ENCODE assay signal across 9 mouse cellular contexts in the genomic region with DNA sequence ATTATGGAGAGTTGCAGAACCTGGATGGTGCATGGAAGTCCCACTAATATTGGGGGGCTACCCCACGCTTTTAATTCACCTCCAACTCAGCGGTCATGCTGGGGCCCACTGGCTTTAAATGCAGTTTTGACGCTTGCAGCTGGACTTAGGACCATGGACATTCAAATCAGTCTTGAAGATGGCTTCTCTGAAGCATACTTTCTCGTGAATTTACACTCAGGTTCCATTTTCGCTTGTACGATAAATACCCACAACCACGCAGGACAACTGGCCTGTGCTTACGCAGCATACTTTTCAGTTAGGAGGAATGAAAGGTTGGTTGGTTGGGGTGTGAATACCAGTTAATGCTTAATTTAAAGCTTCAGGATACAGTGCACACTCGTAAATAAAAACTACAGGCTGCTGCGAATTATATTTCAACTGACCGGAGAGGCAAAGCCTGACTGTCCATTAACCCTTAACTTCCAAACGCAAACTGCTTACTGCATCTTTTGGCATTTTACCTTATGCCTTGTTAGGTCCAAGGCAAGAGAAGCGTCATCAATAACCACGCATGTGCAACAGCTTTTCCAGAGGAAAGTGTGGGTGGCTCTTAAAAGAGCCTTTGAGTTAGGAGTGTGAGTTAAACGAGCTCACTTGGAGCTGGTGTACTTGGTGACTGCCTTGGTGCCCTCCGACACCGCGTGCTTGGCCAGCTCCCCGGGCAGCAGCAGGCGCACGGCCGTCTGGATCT. TPM values are rescaled to one million over a fixed set of nuclear protein-coding genes. Genes with fewer than 3 reads are reported as not detected.
DNase-seq lines count a peak whose midpoint lies in the region; ATAC-seq and TF ChIP-seq lines count a peak whose summit lies in the region.
"Had no signal": no experiment of that assay in that cellular context is flagged by ENCODE, and none has a peak within 500 bp of the region (broad histone marks: within the 10 kb centered on the region; RNA-seq: fewer than 3 reads in every experiment).

No protein-coding gene starts in this region.

- H3K4me3 ChIP-seq in left cerebral cortex, adult 2 months = peak overlapping the region; percentile 33
- H3K4me3 ChIP-seq in embryonic facial prominence, embryonic 13.5 days = peak overlapping the region; percentile 50
- peak overlapping the region; percentile 50 for H3K4me3 ChIP-seq in intestine, embryonic 14.5 days (ENCODE audit: low read depth, low read length)
- peak overlapping the region; percentile 44 for H3K4me3 ChIP-seq in midbrain, embryonic 15.5 days

- no peaks in the 10 kb centered on the region for H3K36me3 ChIP-seq in embryonic facial prominence, embryonic 13.5 days
- no peaks in the 10 kb centered on the region for H3K36me3 ChIP-seq in intestine, embryonic 14.5 days (ENCODE audit: control insufficient read depth, insufficient read depth, low read length)
- no peaks in the 10 kb centered on the region for H3K36me3 ChIP-seq in midbrain, embryonic 15.5 days (replicated peaks)

- no peak for ATAC-seq in embryonic facial prominence, embryonic 13.5 days (ENCODE audit: insufficient number of reproducible peaks, insufficient read depth, low FRiP score, low TSS enrichment, low read depth)
- no peak for ATAC-seq in intestine, embryonic 14.5 days (replicated peaks; ENCODE audit: low FRiP score, low TSS enrichment, low read depth)
- no peak for ATAC-seq in midbrain, embryonic 15.5 days (replicated peaks)

- peaks cover 28% of the 10 kb centered on the region for H3K4me1 ChIP-seq in embryonic facial prominence, embryonic 13.5 days
- peaks cover 18% of the 10 kb centered on the region for H3K4me1 ChIP-seq in intestine, embryonic 14.5 days (replicated peaks; ENCODE audit: control insufficient read depth, insufficient read depth, low read length)
- peaks cover 24% of the 10 kb centered on the region for H3K4me1 ChIP-seq in midbrain, embryonic 15.5 days

- no peak for TF ChIP-seq CTCF in left cerebral cortex, adult 2 months (IDR thresholded peaks at IDR 0.05)

- H3K9ac ChIP-seq in embryonic facial prominence, embryonic 13.5 days = peak overlapping the region; percentile 78
- H3K9ac ChIP-seq in intestine, embryonic 14.5 days (ENCODE audit: low read length) = peak overlapping the region; percentile 73
- peak overlapping the region; percentile 1; the same call in 1 of the 2 replicates for H3K9ac ChIP-seq in midbrain, embryonic 15.5 days

- 1% methylated on average over 22 of the region's 22 CpGs for WGBS in embryonic facial prominence, embryonic 13.5 days
- WGBS in intestine, embryonic 14.5 days = under 1% methylated on average over 20 of the region's 22 CpGs
- under 1% methylated on average over 22 of the region's 22 CpGs for WGBS in midbrain, embryonic 15.5 days

- DNase-seq in left cerebral cortex, adult 2 months (ENCODE audit: extremely low spot score in 1 of 2, low spot score in 2 of 2) = no peak
- DNase-seq in left cerebral cortex, postnatal 10 days (ENCODE audit: extremely low spot score in 1 of 2, low spot score in 2 of 2) = no peak
- DNase-seq in MN1 (ENCODE audit: low spot score) = peak; percentile 48
- DNase-seq in intestine, embryonic 14.5 days (ENCODE audit: low spot score) = peak; percentile 73
- DNase-seq in ovary, postnatal 10 days (ENCODE audit: low spot score) = no peak
- DNase-seq in cerebellum, adult 11-12 months = no peak

- H3K27me3 ChIP-seq in embryonic facial prominence, embryonic 13.5 days = no peaks in the 10 kb centered on the region
- H3K27me3 ChIP-seq in intestine, embryonic 14.5 days (replicated peaks; ENCODE audit: control insufficient read depth, insufficient read depth, low read length) = no peaks in the 10 kb centered on the region
- no peaks in the 10 kb centered on the region for H3K27me3 ChIP-seq in midbrain, embryonic 15.5 days (replicated peaks)

- peak overlapping the region; percentile 72 for H3K27ac ChIP-seq in left cerebral cortex, adult 2 months
- peak overlapping the region; percentile 96 for H3K27ac ChIP-seq in embryonic facial prominence, embryonic 13.5 days
- peak overlapping the region; percentile 98 for H3K27ac ChIP-seq in intestine, embryonic 14.5 days (ENCODE audit: low read depth)
- H3K27ac ChIP-seq in midbrain, embryonic 15.5 days = peak overlapping the region; percentile 91

- intact Hi-C loops in left cerebral cortex, adult 2 months (cut with DNase I) = loop anchor here (5.0 to 10.0 kb wide), 3 partner anchors 1590 to 1967 kb away; a partner anchor contains a TSS
- intact Hi-C loops in left cerebral cortex, postnatal 10 days (cut with DNase I) = loop anchor here (2.0 to 10.0 kb wide), 3 partner anchors 20 to 1720 kb away; a partner anchor contains a TSS

- peak overlapping the region; percentile 85 for H3K4me2 ChIP-seq in embryonic facial prominence, embryonic 13.5 days
- peak overlapping the region; percentile 91 for H3K4me2 ChIP-seq in intestine, embryonic 14.5 days (ENCODE audit: low read length)
- H3K4me2 ChIP-seq in midbrain, embryonic 15.5 days = peak overlapping the region; percentile 78

- H3K9me3 ChIP-seq in embryonic facial prominence, embryonic 13.5 days = no peaks in the 10 kb centered on the region
- H3K9me3 ChIP-seq in intestine, embryonic 14.5 days (ENCODE audit: control insufficient read depth, low read length) = no peaks in the 10 kb centered on the region
- no peaks in the 10 kb centered on the region for H3K9me3 ChIP-seq in midbrain, embryonic 15.5 days

RNA-seq across cellular contexts. Expression of a gene that starts 0.6 kb away (rescaled TPM):
- 10 to 100 TPM; 23.7 to 28.5 TPM for total RNA-seq in left cerebral cortex, adult 2 months (2021)
- total RNA-seq in left cerebral cortex, postnatal 10 days (2021) = 10 to 100 TPM; 41.4 to 52.8 TPM
- 2.1 and 5.2 TPM in 2 replicates for polyA plus RNA-seq in embryonic facial prominence, embryonic 13.5 days (2015; fragmentation: Nextera tagmentation; extraction: Ambion mirVana)
- polyA plus RNA-seq in intestine, embryonic 14.5 days (2014; fragmentation: Nextera tagmentation; extraction: Ambion mirVana) = 3.5 and 4.9 TPM in 2 replicates
- 0.59 TPM in 1 of 2 replicates, not detected in the other for polyA plus RNA-seq in midbrain, embryonic 15.5 days (2015; fragmentation: Nextera tagmentation; extraction: Ambion mirVana)

RNA-seq across cellular contexts. Expression of a gene that starts 0.9 kb away (rescaled TPM):
- total RNA-seq in left cerebral cortex, adult 2 months (2021) = 10 to 100 TPM; 25.4 to 32.6 TPM
- 10 to 100 TPM; 68.4 to 76.2 TPM for total RNA-seq in left cerebral cortex, postnatal 10 days (2021)
- polyA plus RNA-seq in embryonic facial prominence, embryonic 13.5 days (2015; fragmentation: Nextera tagmentation; extraction: Ambion mirVana) = 48.1 and 52.2 TPM in 2 replicates
- polyA plus RNA-seq in intestine, embryonic 14.5 days (2014; fragmentation: Nextera tagmentation; extraction: Ambion mirVana) = 26.2 and 47.7 TPM in 2 replicates
- polyA plus RNA-seq in midbrain, embryonic 15.5 days (2015; fragmentation: Nextera tagmentation; extraction: Ambion mirVana) = 3.9 and 10.3 TPM in 2 replicates

RNA-seq across cellular contexts. Expression of a gene that starts 2.2 kb away (rescaled TPM):
- total RNA-seq in left cerebral cortex, adult 2 months (2021) = 10 to 100 TPM; 54.6 to 74.2 TPM
- 10 to 100 TPM; 69.3 to 80.8 TPM for total RNA-seq in left cerebral cortex, postnatal 10 days (2021)
- 10.0 and 21.3 TPM in 2 replicates for polyA plus RNA-seq in embryonic facial prominence, embryonic 13.5 days (2015; fragmentation: Nextera tagmentation; extraction: Ambion mirVana)
- 7.7 and 18.4 TPM in 2 replicates for polyA plus RNA-seq in intestine, embryonic 14.5 days (2014; fragmentation: Nextera tagmentation; extraction: Ambion mirVana)
- polyA plus RNA-seq in midbrain, embryonic 15.5 days (2015; fragmentation: Nextera tagmentation; extraction: Ambion mirVana) = 1.1 TPM in 1 of 2 replicates, not detected in the other

RNA-seq across cellular contexts. Expression of a gene that starts 6.5 kb away (rescaled TPM):
- total RNA-seq in left cerebral cortex, adult 2 months (2021) = 1 to 10 TPM; 4.8 to 5.4 TPM
- total RNA-seq in left cerebral cortex, postnatal 10 days (2021) = 10 to 100 TPM; 10.1 to 13.9 TPM
- 4.2 and 7.3 TPM in 2 replicates for polyA plus RNA-seq in embryonic facial prominence, embryonic 13.5 days (2015; fragmentation: Nextera tagmentation; extraction: Ambion mirVana)
- 4.0 and 5.3 TPM in 2 replicates for polyA plus RNA-seq in intestine, embryonic 14.5 days (2014; fragmentation: Nextera tagmentation; extraction: Ambion mirVana)
- 0.39 and 1.7 TPM in 2 replicates for polyA plus RNA-seq in midbrain, embryonic 15.5 days (2015; fragmentation: Nextera tagmentation; extraction: Ambion mirVana)

RNA-seq across cellular contexts. Expression of a gene that starts 17.4 kb away (rescaled TPM):
- not detected for total RNA-seq in left cerebral cortex, adult 2 months (2021)
- total RNA-seq in left cerebral cortex, postnatal 10 days (2021) = not detected
- polyA plus RNA-seq in embryonic facial prominence, embryonic 13.5 days (2015; fragmentation: Nextera tagmentation; extraction: Ambion mirVana) = not detected in 2 replicates
- polyA plus RNA-seq in intestine, embryonic 14.5 days (2014; fragmentation: Nextera tagmentation; extraction: Ambion mirVana) = not detected in 2 replicates
- not detected in 2 replicates for polyA plus RNA-seq in midbrain, embryonic 15.5 days (2015; fragmentation: Nextera tagmentation; extraction: Ambion mirVana)
- total RNA-seq: left cerebral cortex, adult 8-10 months had no signal

Comparison
In these comparisons a context has a peak if more than half of its experiments do, and no peak if none do; other contexts are left out.
1. DNase-seq: peak in MN1 (single experiment) and intestine, embryonic 14.5 days (single experiment); none in left cerebral cortex, adult 2 months (0 of 2), left cerebral cortex, postnatal 10 days (0 of 2), ovary, postnatal 10 days (single experiment) and cerebellum, adult 11-12 months (single experiment).
2. H3K9ac ChIP-seq: peak in every context shown above with its lines; median percentile 78 in embryonic facial prominence, embryonic 13.5 days; 73 in intestine, embryonic 14.5 days; 1 in midbrain, embryonic 15.5 days.
3. Peak in every context shown above with its lines, with median percentiles within 50 percentile points of each other: H3K27ac ChIP-seq, H3K4me3 ChIP-seq and H3K4me2 ChIP-seq.